Mouse (Mus musculus) MN1 (cell line): Measurements from ENCODE around the gene Wnt9b.
A peak's percentile ranks its signal among the peaks of the same experiment; 100 is the strongest.

Experiments used
- DNase-seq: peaks from one replicate; pipeline ENCODE4 v3.0.0-alpha.2; 2016; ENCODE audit warnings: low spot score

Gene Wnt9b

GRCm38 (mm10) chr11:103732306-103732705 is 17.3 kb downstream of the Wnt9b start:
- DNase-seq = no peak

- peak; percentile 28 for DNase-seq
Observed at GRCm38 (mm10) chr11:103731594-103731993, 18.0 kb downstream of the Wnt9b start.

DNA sequence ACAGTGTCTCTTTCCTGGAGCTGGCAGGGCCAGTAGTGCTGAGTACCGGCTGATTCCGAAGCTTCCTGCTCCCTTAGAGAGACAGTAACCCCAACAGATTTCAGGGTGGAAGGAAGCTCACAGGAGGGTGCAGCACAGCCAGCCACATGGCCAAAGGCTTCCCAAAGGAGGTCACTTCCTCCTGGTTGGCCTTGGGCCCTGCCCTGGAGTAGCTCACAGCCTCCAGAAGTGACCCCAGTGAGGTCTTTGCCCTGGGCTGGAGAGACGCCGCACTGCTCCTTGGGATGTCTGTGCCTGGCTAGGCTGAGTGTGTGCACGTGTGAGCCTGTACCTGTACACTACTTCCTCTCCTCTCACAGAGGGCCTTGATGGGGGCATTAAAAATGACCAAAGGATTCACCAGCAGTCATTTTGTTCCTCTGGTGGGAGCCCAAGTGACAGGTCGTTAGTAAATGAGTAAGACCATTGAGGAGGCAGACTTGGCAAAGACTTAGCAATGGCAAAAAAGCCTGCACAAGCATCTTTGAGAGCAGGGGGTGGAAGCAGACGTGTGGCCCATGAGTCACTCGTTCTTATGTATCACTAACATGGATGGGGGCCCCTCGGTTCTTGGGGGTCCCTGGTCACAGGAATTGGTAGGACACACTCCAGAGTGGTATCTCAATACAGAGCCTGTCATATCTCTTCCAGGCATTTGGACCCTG is 20.2 kb downstream of the Wnt9b start:
- no peak for DNase-seq

GRCm38 (mm10) chr11:103724331-103724771 is 25.3 kb downstream of the Wnt9b start:
- no peak for DNase-seq

GRCm38 (mm10) chr11:103722040-103722481 is 27.6 kb downstream of the Wnt9b start:
- peak; percentile 54 for DNase-seq

DNA sequence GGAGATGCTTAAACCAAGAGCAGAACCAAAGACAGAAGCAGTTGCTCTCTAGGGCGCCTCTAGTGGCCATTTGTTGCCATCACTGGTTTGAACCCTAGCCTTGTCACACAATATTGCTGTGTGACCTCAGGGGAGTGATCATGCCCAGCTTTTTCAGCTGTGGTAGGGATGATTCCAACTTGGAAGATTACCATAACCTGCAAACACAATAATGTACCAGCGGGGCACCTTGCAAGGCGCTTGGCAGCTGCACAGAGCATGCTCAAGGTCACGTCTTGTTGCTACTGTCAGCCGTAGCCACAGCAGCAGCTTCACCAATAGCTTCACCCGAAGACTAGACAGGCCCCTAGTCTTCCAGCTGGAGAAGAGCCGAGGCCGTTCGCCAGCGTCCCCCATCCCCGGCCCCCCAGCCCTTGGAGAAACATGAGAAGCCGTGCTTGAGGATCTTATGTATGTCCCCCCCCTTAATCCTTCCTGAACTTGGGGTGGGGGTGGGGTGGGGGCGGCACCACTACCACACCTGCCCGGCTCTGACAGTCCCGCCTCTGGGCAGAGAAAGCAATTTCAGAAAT is 28.1 kb downstream of the Wnt9b start:
- peak; percentile 79 for DNase-seq

DNA sequence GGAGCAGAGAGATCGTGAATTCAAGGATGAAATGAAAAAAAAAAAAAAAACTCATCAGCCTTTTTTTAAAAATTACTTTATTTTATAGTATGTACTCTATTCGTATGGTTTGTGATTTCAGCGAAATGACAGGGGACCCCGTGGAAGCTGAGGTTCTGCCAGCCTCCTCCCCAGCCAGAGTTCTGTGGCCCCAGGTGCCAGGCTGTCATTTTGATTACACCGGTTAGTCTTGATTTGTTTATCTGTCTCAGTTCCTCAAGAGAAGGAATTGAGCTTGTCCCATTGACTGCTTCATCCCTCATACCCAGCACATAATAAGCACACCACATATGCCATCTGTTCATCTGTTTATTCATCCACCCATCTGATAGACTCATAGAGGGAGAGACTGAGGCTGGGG is 30.2 kb downstream of the Wnt9b start:
- no peak for DNase-seq

DNA sequence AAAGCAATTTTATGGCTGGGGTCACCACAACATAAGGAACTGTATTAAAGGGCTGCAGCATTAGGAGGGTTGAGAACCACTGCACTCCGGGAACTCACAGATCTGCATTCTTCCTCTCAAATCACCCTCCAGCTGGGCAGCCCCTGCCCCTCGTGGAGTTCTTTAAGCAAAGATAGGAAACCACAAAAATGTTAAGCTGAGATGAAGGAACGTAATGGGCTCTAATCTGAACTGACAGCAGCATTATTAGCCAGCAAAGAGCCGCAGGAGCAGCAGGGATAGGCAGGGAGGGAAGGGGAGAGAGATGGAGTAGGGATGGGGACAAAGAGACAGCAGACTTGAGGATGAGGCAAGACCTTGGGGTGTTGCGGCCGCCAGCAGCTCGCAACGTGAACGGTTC is 32.6 kb downstream of the Wnt9b start:
- DNase-seq = no peak

GRCm38 (mm10) chr11:103714074-103714473 is 35.5 kb downstream of the Wnt9b start:
- no peak for DNase-seq

GRCm38 (mm10) chr11:103711851-103712587 is 37.6 kb downstream of the Wnt9b start:
- DNase-seq = no peak

DNA sequence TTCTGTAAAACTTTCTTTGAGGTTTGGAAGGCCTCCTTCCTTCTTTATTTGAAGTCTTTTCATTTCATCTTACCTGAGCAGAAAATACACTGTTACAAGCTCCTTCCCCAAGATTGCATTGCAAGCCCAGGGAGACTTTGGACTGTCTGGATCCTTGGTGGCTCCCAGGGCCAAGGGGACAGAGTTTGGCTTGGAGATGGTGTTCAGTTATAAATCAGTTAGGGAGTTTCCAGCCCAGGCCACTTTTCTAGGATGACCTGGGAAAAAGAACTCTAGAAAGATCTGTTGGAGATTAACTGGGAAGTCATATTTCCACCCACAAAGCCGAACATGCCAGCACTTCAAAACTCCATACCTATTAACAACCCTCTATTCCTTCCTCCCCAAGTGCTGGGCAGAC is 39.6 kb downstream of the Wnt9b start:
- DNase-seq = no peak

DNA sequence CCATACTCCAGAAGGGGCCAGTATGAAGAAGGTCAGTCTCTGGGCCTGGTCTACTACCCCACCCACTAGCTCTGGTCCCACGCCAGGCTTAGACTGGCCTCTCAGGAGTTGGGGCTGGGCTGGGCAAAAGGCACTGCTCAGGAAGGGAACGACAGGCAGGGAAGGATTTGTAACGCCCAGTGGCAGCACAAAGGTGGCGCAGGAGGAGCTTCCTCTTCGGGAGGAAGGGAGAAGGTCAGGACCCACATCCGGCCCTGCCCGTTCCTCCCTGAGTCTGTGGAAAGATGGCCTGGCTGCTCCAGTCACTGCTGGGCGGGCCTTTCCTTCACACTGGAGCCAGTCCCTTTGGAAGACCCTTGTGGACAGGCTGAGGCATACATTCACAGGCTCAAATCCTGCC is 42.6 kb downstream of the Wnt9b start:
- DNase-seq = no peak

DNA sequence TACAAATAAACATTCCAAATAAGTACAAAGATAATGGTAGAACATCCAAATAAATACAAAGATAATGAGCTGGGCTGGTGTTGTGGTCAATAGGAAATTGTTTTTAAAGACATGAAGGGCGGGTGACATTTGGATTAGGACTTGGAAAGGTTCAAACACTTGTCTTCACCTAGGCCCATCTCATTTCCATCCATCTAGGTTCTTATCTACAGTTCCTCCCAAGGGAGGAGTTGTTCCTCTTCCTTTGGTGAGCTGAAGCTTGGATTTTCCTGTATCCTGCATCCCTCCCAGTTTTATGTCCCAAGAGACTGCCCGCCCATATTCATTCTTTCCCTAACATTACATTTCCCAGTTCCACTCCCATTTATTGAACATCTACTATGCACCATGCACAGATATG is 51.4 kb downstream of the Wnt9b start:
- peak; percentile 25 for DNase-seq

DNA sequence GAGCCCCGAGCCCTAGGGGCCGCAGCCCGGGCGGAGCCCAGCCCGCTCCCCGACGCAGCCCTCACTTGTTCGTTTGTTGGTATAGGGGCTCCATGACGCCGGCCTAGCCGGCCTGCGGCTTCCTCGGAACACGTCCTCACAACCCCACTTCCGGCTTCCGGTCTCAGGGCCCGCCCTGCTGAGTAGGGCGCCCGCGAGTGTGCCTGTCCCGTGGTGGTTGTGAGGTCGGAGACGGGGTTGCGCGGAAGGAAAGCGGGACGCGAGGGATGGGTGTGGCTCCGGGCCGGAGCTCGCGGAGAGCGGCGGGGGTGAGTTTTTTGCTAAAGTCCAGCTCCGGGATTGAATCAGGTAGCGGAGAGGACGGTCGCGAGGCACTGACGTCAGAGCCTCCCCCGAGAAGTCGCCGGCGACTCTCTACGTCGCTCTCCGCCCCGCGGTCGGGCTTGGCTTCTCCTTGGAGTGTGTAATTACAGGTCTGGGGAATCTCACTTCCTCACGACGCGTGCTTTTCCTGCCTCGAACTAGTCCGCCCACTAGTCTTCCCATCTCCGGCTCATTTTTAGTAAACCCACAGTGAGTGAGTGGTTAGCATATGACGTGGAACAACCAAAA is 52.0 kb downstream of the Wnt9b start, which contains the start of gene Gosr2:
Gosr2 (minus strand) TSS at position 334 of the 612 bp plus-strand sequence.
- peak; percentile 94 for DNase-seq

DNA sequence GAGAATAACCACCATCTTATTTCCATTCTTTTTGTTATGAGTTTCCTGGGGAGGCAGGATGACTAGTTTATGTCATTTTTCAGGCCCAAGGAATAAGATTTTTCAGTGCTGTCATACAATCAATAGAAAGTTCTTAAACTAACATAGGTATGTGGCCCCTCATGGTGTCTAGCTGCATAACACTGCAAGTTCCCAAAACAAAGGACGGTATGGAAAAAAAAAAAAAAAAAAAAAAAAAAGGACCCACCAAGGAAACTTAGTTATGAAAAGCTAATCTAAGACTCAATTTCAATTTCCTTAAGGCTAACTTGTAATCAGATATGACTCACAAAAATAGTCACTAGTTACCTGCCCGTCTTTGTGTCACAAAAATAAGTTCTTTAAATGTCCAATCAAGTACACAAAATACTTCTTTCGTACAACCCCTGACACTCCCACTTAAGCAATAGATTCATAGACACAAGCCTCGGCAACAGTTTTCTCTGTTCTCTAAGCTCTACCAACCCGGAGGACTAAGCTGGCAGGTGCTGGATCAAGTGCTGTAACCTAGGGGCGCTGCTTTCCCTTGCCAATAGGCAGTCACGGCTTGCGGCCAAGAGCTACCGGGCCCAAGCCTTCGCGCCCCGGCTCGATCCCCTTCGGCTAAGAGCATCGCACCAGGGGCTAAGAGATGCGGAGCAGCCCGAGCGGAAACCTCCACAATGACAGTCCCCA is 52.6 kb downstream of the Wnt9b start:
- DNase-seq = peak; percentile 81

- no peak for DNase-seq
Observed at GRCm38 (mm10) chr11:103693241-103693640, 56.4 kb downstream of the Wnt9b start.

GRCm38 (mm10) chr11:103691036-103691435 is 58.6 kb downstream of the Wnt9b start:
- no peak for DNase-seq

DNA sequence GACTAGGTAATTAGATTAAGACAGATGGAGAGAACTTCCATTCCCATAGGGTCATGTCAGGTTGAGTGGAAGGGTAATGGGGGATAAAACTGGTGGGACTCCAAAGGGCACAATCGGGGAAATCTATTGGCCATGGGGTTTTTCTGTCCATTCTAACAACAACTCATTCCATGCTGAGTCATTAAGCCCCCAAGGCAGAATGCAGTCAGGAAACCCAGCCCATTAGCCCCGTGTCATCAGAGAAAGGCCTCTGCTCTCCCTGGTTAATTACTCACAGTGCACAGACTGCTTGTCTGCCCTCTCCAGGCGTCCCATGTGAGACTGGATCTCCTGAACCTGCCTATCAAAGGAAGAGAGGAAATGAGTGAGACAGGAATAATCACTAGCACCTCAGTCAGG is 60.6 kb downstream of the Wnt9b start:
- DNase-seq = peak; percentile 25

- DNase-seq = no peak
Observed at GRCm38 (mm10) chr11:103688271-103688979, 61.2 kb downstream of the Wnt9b start.

GRCm38 (mm10) chr11:103686706-103687105 is 62.9 kb downstream of the Wnt9b start:
- no peak for DNase-seq

GRCm38 (mm10) chr11:103685261-103685736 is 64.3 kb downstream of the Wnt9b start:
- peak; percentile 46 for DNase-seq
